1 mouse cellular context compared by ENCODE assay signal in the genomic region with DNA sequence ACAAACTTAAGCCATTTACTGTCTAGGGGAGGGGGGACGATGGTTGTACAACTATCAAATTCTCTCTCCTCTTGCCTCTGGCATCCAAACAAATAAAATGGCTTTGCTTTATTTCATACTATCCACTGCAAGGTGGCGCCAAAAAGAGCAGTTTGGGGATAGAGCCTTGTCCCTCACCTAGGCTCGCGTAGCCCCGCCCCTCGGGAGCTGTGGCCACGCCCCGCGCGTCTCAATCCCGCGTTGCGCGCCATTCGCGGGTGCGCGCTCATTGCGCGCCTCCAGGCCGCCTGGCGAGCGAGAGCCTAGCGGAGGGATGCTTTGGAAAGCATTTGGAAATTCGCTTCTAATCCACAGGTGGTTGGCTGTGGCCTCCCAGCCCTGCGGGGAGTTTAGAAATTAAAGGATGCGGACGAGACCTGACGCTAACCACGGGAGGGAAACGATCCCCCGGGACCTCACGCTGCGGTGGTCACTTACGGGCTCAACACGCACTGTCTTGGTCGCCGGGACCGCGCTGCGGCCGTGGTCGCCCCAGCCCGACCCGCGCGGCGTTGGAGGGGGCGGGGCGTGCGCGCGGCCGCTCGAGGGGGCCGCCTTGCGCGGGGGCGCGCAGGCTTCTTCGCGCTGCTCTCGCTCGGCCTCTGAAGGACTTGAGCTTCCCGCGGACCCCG.
TF ChIP-seq lines count a peak whose summit lies in the region.

No protein-coding gene starts in this region.

TF ChIP-seq in MEL, 35 proteins besides CTCF, POLR2A, EP300 and RAD21 (continued from another document):
- TF ChIP-seq MEF2A (IDR thresholded peaks at IDR 0.05; ENCODE audit: extremely low read depth, insufficient replicate concordance, low read depth, low read length, poor library complexity, severe bottlenecking) (no peak), GATA1 (IDR thresholded peaks at IDR 0.05; ENCODE audit: low read depth, low read length) (no peak), HCFC1 (IDR thresholded peaks at IDR 0.05; ENCODE audit: low read depth, low read length) (peak; percentile 53), NELFE (IDR thresholded peaks at IDR 0.05; ENCODE audit: low read depth, low read length) (peak; percentile 86), RCOR1 (IDR thresholded peaks at IDR 0.05; ENCODE audit: low read depth, low read length) (no peak), USF2 (IDR thresholded peaks at IDR 0.05; ENCODE audit: borderline replicate concordance in 1 of 2, insufficient read depth in 1 of 2, low read depth in 1 of 2, low read length in 2 of 2) (no peak), MAX (IDR thresholded peaks at IDR 0.05; ENCODE audit: low read length) (no peak; the same call in 1 of the 2 replicates), CHD2 (IDR thresholded peaks at IDR 0.05; ENCODE audit: low read length) (no peak), KAT2A (conservative IDR thresholded peaks at IDR 0.05; ENCODE audit: low read depth, low read length) (no peak), GABPA (IDR thresholded peaks at IDR 0.05; ENCODE audit: low read depth, low read length) (no peak), ZMIZ1 (IDR thresholded peaks at IDR 0.05; ENCODE audit: low read depth, low read length) (peak; percentile 22; the same call in 1 of the 2 replicates), UBTF (IDR thresholded peaks at IDR 0.05; ENCODE audit: borderline replicate concordance, insufficient read depth, low read depth, low read length) (no peak), POLR2AphosphoS2 (IDR thresholded peaks at IDR 0.05; ENCODE audit: low read length) (peak; percentile 71), MAZ (IDR thresholded peaks at IDR 0.05; ENCODE audit: low read depth, low read length) (no peak), ZKSCAN1 (IDR thresholded peaks at IDR 0.05; ENCODE audit: low read depth, low read length) (no peak), ZNF384 (IDR thresholded peaks at IDR 0.05; ENCODE audit: low read depth, low read length) (0 out of 2 replicates have a peak, but pooled peaks have one; percentile 56)
